10 mouse cellular contexts compared by ENCODE assay signal in the genomic region with DNA sequence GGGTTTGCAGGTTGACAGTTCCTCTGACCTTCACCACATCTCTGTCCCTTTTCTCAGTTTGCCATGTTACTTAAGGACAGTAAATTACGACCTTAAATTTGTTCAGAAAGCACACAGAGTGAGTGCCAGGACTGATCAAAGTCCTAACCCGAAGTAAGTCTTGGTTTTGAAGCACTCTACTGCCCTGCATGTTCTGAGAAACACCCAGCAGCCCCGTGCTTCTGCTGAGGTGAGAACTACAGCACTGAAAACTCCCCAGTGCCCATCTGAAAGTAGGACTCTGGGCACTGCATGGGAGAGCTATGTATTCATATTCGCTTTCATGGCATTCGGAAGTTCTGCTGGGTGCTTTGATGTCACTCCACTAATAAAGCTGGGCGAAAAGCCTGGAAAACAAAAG. TPM values are rescaled to one million over a fixed set of nuclear protein-coding genes. Genes with fewer than 3 reads are reported as not detected.
A peak's percentile ranks its signal among the peaks of the same experiment; 100 is the strongest.
DNase-seq lines count a peak whose midpoint lies in the region; ATAC-seq and TF ChIP-seq lines count a peak whose summit lies in the region.
"Had no signal": no experiment of that assay in that cellular context is flagged by ENCODE, and none has a peak within 500 bp of the region (broad histone marks: within the 10 kb centered on the region; RNA-seq: fewer than 3 reads in every experiment).

No protein-coding gene starts in this region.

- ATAC-seq in lung, postnatal 0 days: no peak
- ATAC-seq in forebrain, embryonic 15.5 days (replicated peaks): no peak
- ATAC-seq in neural tube, embryonic 15.5 days (ENCODE audit: low FRiP score): no peak

- no peaks in the 10 kb centered on the region for H3K27me3 ChIP-seq in lung, postnatal 0 days (replicated peaks; ENCODE audit: insufficient read depth, low read length)
- H3K27me3 ChIP-seq in forebrain, embryonic 15.5 days: no peaks in the 10 kb centered on the region
- H3K27me3 ChIP-seq in neural tube, embryonic 15.5 days (replicated peaks): no peaks in the 10 kb centered on the region

- H3K4me2 ChIP-seq in lung, postnatal 0 days (replicated peaks; ENCODE audit: low read depth, low read length): peak overlapping the region; percentile 27
- peak overlapping the region; percentile 18 for H3K4me2 ChIP-seq in forebrain, embryonic 15.5 days (replicated peaks)
- peak overlapping the region; percentile 70 for H3K4me2 ChIP-seq in neural tube, embryonic 15.5 days
- H3K4me2 ChIP-seq: liver, embryonic 15.5 days had no signal

- H3K36me3 ChIP-seq in lung, postnatal 0 days (ENCODE audit: insufficient read depth, low read length): no peaks in the 10 kb centered on the region
- H3K36me3 ChIP-seq in forebrain, embryonic 15.5 days: no peaks in the 10 kb centered on the region
- no peaks in the 10 kb centered on the region for H3K36me3 ChIP-seq in neural tube, embryonic 15.5 days
- H3K36me3 ChIP-seq: liver, embryonic 15.5 days had no signal

- no peak for DNase-seq in lung, postnatal 0 days (ENCODE audit: low spot score)
- DNase-seq in lung, postnatal 14 days: no peak
- DNase-seq in kidney, postnatal 25 days: peak; percentile 48 to 67
- no peak for DNase-seq in layer of hippocampus, postnatal 10 days (ENCODE audit: low spot score in 2 of 2)
- no peak for DNase-seq in c-Kit-positive CD71-positive TER-119-positive erythroid progenitor cells, embryonic 14.5 days (ENCODE audit: low spot score)
- no peak for DNase-seq in thymus, postnatal 25 days
- DNase-seq: adrenal gland, postnatal 36 days had no signal

- no peak overlapping the region for H3K27ac ChIP-seq in lung, postnatal 0 days (ENCODE audit: low read length)
- no peak overlapping the region for H3K27ac ChIP-seq in forebrain, embryonic 15.5 days (replicated peaks)
- H3K27ac ChIP-seq in neural tube, embryonic 15.5 days (replicated peaks): peak overlapping the region; percentile 19
- H3K27ac ChIP-seq: liver, embryonic 15.5 days had no signal

- no peak overlapping the region for H3K9ac ChIP-seq in lung, postnatal 0 days (replicated peaks; ENCODE audit: low read depth)
- no peak overlapping the region for H3K9ac ChIP-seq in forebrain, embryonic 15.5 days (replicated peaks)
- peak overlapping the region; percentile 38 for H3K9ac ChIP-seq in neural tube, embryonic 15.5 days (replicated peaks)
- H3K9ac ChIP-seq: liver, embryonic 15.5 days had no signal

- 56% methylated on average over 6 of the region's 6 CpGs for WGBS in lung, postnatal 0 days
- WGBS in forebrain, embryonic 15.5 days: 34% methylated on average over 6 of the region's 6 CpGs
- WGBS in neural tube, embryonic 15.5 days: 31% methylated on average over 6 of the region's 6 CpGs

- no peaks in the 10 kb centered on the region for H3K9me3 ChIP-seq in lung, postnatal 0 days (ENCODE audit: low read length)
- no peaks in the 10 kb centered on the region for H3K9me3 ChIP-seq in forebrain, embryonic 15.5 days
- no peaks in the 10 kb centered on the region for H3K9me3 ChIP-seq in neural tube, embryonic 15.5 days (replicated peaks)
- H3K9me3 ChIP-seq: liver, embryonic 15.5 days had no signal

- 0 out of 2 replicates have a peak overlapping the region, but pooled peaks have one; percentile 10 for H3K4me3 ChIP-seq in lung, postnatal 0 days (ENCODE audit: low read depth, low read length)
- 0 out of 2 replicates have a peak overlapping the region, but pooled peaks have one; percentile 5 for H3K4me3 ChIP-seq in forebrain, embryonic 15.5 days
- H3K4me3 ChIP-seq in neural tube, embryonic 15.5 days (replicated peaks): peak overlapping the region; percentile 21
- H3K4me3 ChIP-seq: liver, embryonic 15.5 days had no signal

- peaks cover 5% of the 10 kb centered on the region; the same call in 1 of the 2 replicates for H3K4me1 ChIP-seq in lung, postnatal 0 days (ENCODE audit: insufficient read depth, low read depth, low read length)
- H3K4me1 ChIP-seq in forebrain, embryonic 15.5 days: peaks cover 49% of the 10 kb centered on the region
- H3K4me1 ChIP-seq in neural tube, embryonic 15.5 days: peaks cover 36% of the 10 kb centered on the region

- no peak for TF ChIP-seq EP300 in lung, postnatal 0 days (IDR thresholded peaks at IDR 0.05)

- no peak for TF ChIP-seq CTCF in lung, postnatal 0 days (IDR thresholded peaks at IDR 0.05)

RNA-seq across cellular contexts. Expression of gene Adgrl2, which starts 6.0 kb away (rescaled TPM):
- polyA plus RNA-seq in lung, postnatal 0 days (2015; fragmentation: Nextera tagmentation; extraction: Ambion mirVana): 46.3 and 56.4 TPM in 2 replicates
- polyA plus RNA-seq in forebrain, embryonic 15.5 days (2015; fragmentation: Nextera tagmentation; extraction: Ambion mirVana): 99.4 and 119 TPM in 2 replicates
- 136 and 171 TPM in 2 replicates for polyA plus RNA-seq in neural tube, embryonic 15.5 days (2015; fragmentation: Nextera tagmentation; extraction: Ambion mirVana)
- total RNA-seq in layer of hippocampus, postnatal 10 days (2021): 100 to 1,000 TPM in 1 of 2 experiments, 10 to 100 TPM in 1; 92.4 to 107 TPM

Comparison
In these comparisons a context has a peak if more than half of its experiments do, and no peak if none do; other contexts are left out.
1. DNase-seq: peak in kidney, postnatal 25 days (2 of 2); none in lung, postnatal 0 days (single experiment), lung, postnatal 14 days (single experiment), layer of hippocampus, postnatal 10 days (0 of 2), c-Kit-positive CD71-positive TER-119-positive erythroid progenitor cells, embryonic 14.5 days (single experiment) and thymus, postnatal 25 days (single experiment).
2. H3K4me2 ChIP-seq: peak in every context shown above with its lines; median percentile 70 in neural tube, embryonic 15.5 days; 27 in lung, postnatal 0 days; 18 in forebrain, embryonic 15.5 days.
3. Peak in every context shown above with its lines, with median percentiles within 50 percentile points of each other: H3K4me3 ChIP-seq.